Mouse (Mus musculus) liver, embryonic 13.5 days (tissue): ENCODE measurements around the gene Cdc42ep5. TPM values are rescaled to one million over a fixed set of nuclear protein-coding genes. Genes with fewer than 3 reads are reported as not detected.

ENCODE experiments used
- ATAC-seq: fragments of 200-750 bp; cut with Nextera tagmentation; 2 replicates; pipeline ENCODE4 v1.8.0; 2017; ENCODE audit warnings: low read depth, mild to moderate bottlenecking, moderate number of reproducible peaks, moderate library complexity
- DNase-seq: peaks from one replicate; pipeline ENCODE4 v3.0.0; 2022
- H3K27ac ChIP-seq: fragments of 300-500 bp; sonication (generic); 2 replicates; pipeline ENCODE4 v1.5.1; 2015; ENCODE audit warnings: moderate library complexity, mild to moderate bottlenecking, inconsistent platforms
- H3K27me3 ChIP-seq: fragments of 300-500 bp; sonication (generic); 2 replicates; pipeline ENCODE4 v1.6.1; 2015; ENCODE audit warnings: mild to moderate bottlenecking, inconsistent platforms
- H3K36me3 ChIP-seq: fragments of 300-500 bp; sonication (generic); 2 replicates; pipeline ENCODE4 v1.6.1; 2015; ENCODE audit warnings: mild to moderate bottlenecking, inconsistent platforms
- H3K4me1 ChIP-seq: fragments of 300-500 bp; sonication (generic); replicated peaks from 2 replicates; pipeline ENCODE4 v1.6.1; 2015; ENCODE audit warnings: inconsistent platforms
- H3K4me2 ChIP-seq: fragments of 300-500 bp; sonication (generic); 2 replicates; pipeline ENCODE4 v1.6.1; 2015; ENCODE audit warnings: inconsistent platforms, mild to moderate bottlenecking, moderate library complexity
- H3K4me3 ChIP-seq: fragments of 300-500 bp; sonication (generic); replicated peaks from 2 replicates; pipeline ENCODE4 v1.5.1; 2015; ENCODE audit warnings: mild to moderate bottlenecking, inconsistent platforms
- H3K9ac ChIP-seq: fragments of 300-500 bp; sonication (generic); 2 replicates; pipeline ENCODE4 v1.6.1; 2015; ENCODE audit warnings: mild to moderate bottlenecking, inconsistent platforms
- H3K9me3 ChIP-seq: fragments of 300-500 bp; sonication (generic); replicated peaks from 2 replicates; pipeline ENCODE4 v1.6.1; 2016; ENCODE audit warnings: inconsistent platforms
- WGBS: fragments of 180-500 bp; shearing (Covaris S2); methylation state at CpG from one replicate; pipeline ENCODE4 v1.1.7; 2015; ENCODE audit not compliant: insufficient replicate concordance; 5-methylcytosine and 5-hydroxymethylcytosine counted together
- polyA plus RNA-seq: library from polyadenylated mRNA; unstranded; fragments of >200 nt; fragmentation: Nextera tagmentation; extraction: Ambion mirVana; gene quantifications from 2 replicates; pipeline ENCODE4 v1.2.1, GENCODE M21; 2015

Gene Cdc42ep5
- polyA plus RNA-seq, 1 experiment from 2014 or later, result 8.5 TPM

GRCm38 (mm10) chr7:4144766-4145551 lies 19.7 kb downstream of the Cdc42ep5 start:
- DNase-seq (no peak), ATAC-seq (no peak)
- no peak overlapping the region for H3K4me3 ChIP-seq
- no peak overlapping the region for H3K27ac ChIP-seq
- peaks cover 34% of the 10 kb centered on the region for H3K4me1 ChIP-seq
- no peaks in the 10 kb centered on the region for H3K9me3 ChIP-seq
- no peak overlapping the region for H3K4me2 ChIP-seq
- no peaks in the 10 kb centered on the region for H3K27me3 ChIP-seq
- H3K9ac ChIP-seq, result no peak overlapping the region
- 91% methylated on average over 20 of the region's 20 CpGs for WGBS
- H3K36me3 ChIP-seq, result peaks cover 83% of the 10 kb centered on the region

GRCm38 (mm10) chr7:4144046-4144445 lies 20.6 kb downstream of the Cdc42ep5 start:
- no peak overlapping the region for H3K27ac ChIP-seq
- no peak for ATAC-seq

GRCm38 (mm10) chr7:4143506-4143905 lies 21.2 kb downstream of the Cdc42ep5 start:
- H3K27ac ChIP-seq, result no peak overlapping the region
- no peak overlapping the region for H3K9ac ChIP-seq
- DNase-seq (no peak), ATAC-seq (no peak)
- no peak overlapping the region for H3K4me3 ChIP-seq
- no peaks in the 10 kb centered on the region for H3K27me3 ChIP-seq
- no peaks in the 10 kb centered on the region for H3K9me3 ChIP-seq
- peaks cover 30% of the 10 kb centered on the region for H3K4me1 ChIP-seq
- H3K36me3 ChIP-seq, result peaks cover 98% of the 10 kb centered on the region
- WGBS, result 93% methylated on average over 19 of the region's 19 CpGs
- no peak overlapping the region for H3K4me2 ChIP-seq

More at GRCm38 (mm10) chr7:4144046-4144445, 20.6 kb downstream of the Cdc42ep5 start:
- Histone ChIP-seq H3K9me3 (no peaks in the 10 kb centered on the region), H3K4me1 (peaks cover 32% of the 10 kb centered on the region), H3K27me3 (no peaks in the 10 kb centered on the region), H3K4me2 (no peak overlapping the region), H3K36me3 (peaks cover 92% of the 10 kb centered on the region), H3K4me3 (no peak overlapping the region), H3K9ac (no peak overlapping the region)
- no peak for DNase-seq
- WGBS, result 91% methylated on average over 13 of the region's 13 CpGs

GRCm38 (mm10) chr7:4142796-4143445 lies 21.7 kb downstream of the Cdc42ep5 start:
- no peak for DNase-seq

GRCm38 (mm10) chr7:4141648-4142325 lies 22.9 kb downstream of the Cdc42ep5 start:
- DNase-seq, result no peak
- H3K9ac ChIP-seq, result no peak overlapping the region
- peaks cover 89% of the 10 kb centered on the region for H3K36me3 ChIP-seq
- H3K27ac ChIP-seq, result no peak overlapping the region
- H3K27me3 ChIP-seq, result no peaks in the 10 kb centered on the region
- WGBS, result 90% methylated on average over 6 of the region's 6 CpGs
- no peak overlapping the region for H3K4me2 ChIP-seq
- H3K4me1 ChIP-seq, result peaks cover 23% of the 10 kb centered on the region
- ATAC-seq, result no peak
- no peaks in the 10 kb centered on the region for H3K9me3 ChIP-seq
- H3K4me3 ChIP-seq, result no peak overlapping the region

More at GRCm38 (mm10) chr7:4142796-4143445, 21.7 kb downstream of the Cdc42ep5 start:
- no peak overlapping the region for H3K4me2 ChIP-seq
- ATAC-seq, result no peak
- H3K27me3 ChIP-seq, result no peaks in the 10 kb centered on the region
- H3K9me3 ChIP-seq, result no peaks in the 10 kb centered on the region
- peaks cover 30% of the 10 kb centered on the region for H3K4me1 ChIP-seq
- no peak overlapping the region for H3K9ac ChIP-seq
- H3K27ac ChIP-seq, result no peak overlapping the region
- 95% methylated on average over 10 of the region's 10 CpGs for WGBS
- H3K36me3 ChIP-seq, result peaks cover 100% of the 10 kb centered on the region
- no peak overlapping the region for H3K4me3 ChIP-seq

GRCm38 (mm10) chr7:4139391-4139790 lies 25.3 kb downstream of the Cdc42ep5 start:
- Histone ChIP-seq H3K9ac (no peak overlapping the region), H3K4me1 (peaks cover 27% of the 10 kb centered on the region), H3K36me3 (peaks cover 65% of the 10 kb centered on the region), H3K4me2 (no peak overlapping the region), H3K27me3 (no peaks in the 10 kb centered on the region), H3K9me3 (no peaks in the 10 kb centered on the region), H3K27ac (no peak overlapping the region), H3K4me3 (no peak overlapping the region)
- DNase-seq, result no peak
- 94% methylated on average over 5 of the region's 5 CpGs for WGBS
- ATAC-seq, result no peak

- H3K4me3 ChIP-seq, result peak overlapping the region; percentile 97; the same call in 1 of the 2 replicates
Observed at GRCm38 (mm10) chr7:4138671-4139070, 26.0 kb downstream of the Cdc42ep5 start.

GRCm38 (mm10) chr7:4138181-4138580 lies 26.5 kb downstream of the Cdc42ep5 start:
- Histone ChIP-seq H3K4me1 (peaks cover 27% of the 10 kb centered on the region), H3K4me3 (peak overlapping the region; percentile 97), H3K27ac (no peak overlapping the region), H3K9me3 (no peaks in the 10 kb centered on the region), H3K4me2 (peak overlapping the region; percentile 96), H3K9ac (peak overlapping the region; percentile 81), H3K36me3 (peaks cover 53% of the 10 kb centered on the region), H3K27me3 (no peaks in the 10 kb centered on the region)
- no peak for DNase-seq
- ATAC-seq, result no peak
- 90% methylated on average over 2 of the region's 2 CpGs for WGBS

More at GRCm38 (mm10) chr7:4138671-4139070, 26.0 kb downstream of the Cdc42ep5 start:
- Histone ChIP-seq H3K4me1 (peaks cover 27% of the 10 kb centered on the region), H3K27ac (no peak overlapping the region), H3K9me3 (no peaks in the 10 kb centered on the region), H3K9ac (no peak overlapping the region), H3K36me3 (peaks cover 58% of the 10 kb centered on the region), H3K27me3 (no peaks in the 10 kb centered on the region), H3K4me2 (peak overlapping the region; percentile 96)
- DNase-seq, result no peak
- no peak for ATAC-seq
- 88% methylated on average over 7 of the region's 7 CpGs for WGBS

- H3K9ac ChIP-seq, result peak overlapping the region; percentile 81
- no peaks in the 10 kb centered on the region for H3K27me3 ChIP-seq
- H3K4me3 ChIP-seq, result peak overlapping the region; percentile 97
- DNase-seq (no peak), ATAC-seq (no peak)
- peak overlapping the region; percentile 96 for H3K4me2 ChIP-seq
- WGBS, result 50% methylated on average over 3 of the region's 3 CpGs
- H3K9me3 ChIP-seq, result no peaks in the 10 kb centered on the region
- H3K27ac ChIP-seq, result peak overlapping the region; percentile 92; the same call in 1 of the 2 replicates
- H3K36me3 ChIP-seq, result peaks cover 49% of the 10 kb centered on the region
- H3K4me1 ChIP-seq, result peaks cover 27% of the 10 kb centered on the region
Observed at GRCm38 (mm10) chr7:4137746-4138145, 26.9 kb downstream of the Cdc42ep5 start.

GRCm38 (mm10) chr7:4136771-4137531 lies 27.7 kb downstream of the Cdc42ep5 start, which contains the start of gene Leng8:
Leng8 (plus strand) TSS chr7:4137039.
- Histone ChIP-seq H3K4me1 (peaks cover 27% of the 10 kb centered on the region), H3K9me3 (no peaks in the 10 kb centered on the region), H3K4me2 (peak within 1 kb of the TSS; percentile 96), H3K36me3 (peaks cover 41% of the 10 kb centered on the region), H3K27ac (peak within 1 kb of the TSS; percentile 92), H3K27me3 (no peaks in the 10 kb centered on the region), H3K4me3 (peak within 1 kb of the TSS; percentile 97), H3K9ac (peak within 1 kb of the TSS; percentile 81)
- DNase-seq (peak; percentile 99), ATAC-seq (peak; percentile 97)
- WGBS, result under 1% methylated on average over 75 of the region's 78 CpGs
